Mouse (Mus musculus): ENCODE results near the gene Pigt.

- no peak for TF ChIP-seq CTCF (IDR thresholded peaks at IDR 0.05; ENCODE audit: control insufficient read depth, insufficient read depth, low read length)
- no peak for TF ChIP-seq POLR2A (IDR thresholded peaks at IDR 0.05; ENCODE audit: borderline replicate concordance, control insufficient read depth, low read depth, low read length)
Observed at GRCm38 (mm10) chr2:164551502-164551901, 54.2 kb downstream of the Pigt start.

Data from bone marrow, adult 2 months (tissue).